Mouse (Mus musculus) thymus, postnatal 0 days (tissue): ENCODE results near the gene Tmem256. TPM values are rescaled to one million over a fixed set of nuclear protein-coding genes. Genes with fewer than 3 reads are reported as not detected.

Experiments
- DNase-seq: peaks from one replicate; pipeline ENCODE4 v3.0.0-alpha.2; 2015; ENCODE audit warnings: low spot score
- microRNA-seq: library from miRNA; unstranded; fragments of <30 nt; microRNA quantifications from one replicate; pipeline ENCODE4, GENCODE M21; 2016; ENCODE audit warnings: borderline number of aligned reads
- polyA plus RNA-seq: library from polyadenylated mRNA; unstranded; fragments of >200 nt; fragmentation: Nextera tagmentation; extraction: Ambion mirVana; gene quantifications from 2 replicates; pipeline ENCODE4 v1.2.1, GENCODE M21; 2015

Tmem256 gene
- polyA plus RNA-seq, 1 experiment from 2014 or later, result 325 TPM

DNA sequence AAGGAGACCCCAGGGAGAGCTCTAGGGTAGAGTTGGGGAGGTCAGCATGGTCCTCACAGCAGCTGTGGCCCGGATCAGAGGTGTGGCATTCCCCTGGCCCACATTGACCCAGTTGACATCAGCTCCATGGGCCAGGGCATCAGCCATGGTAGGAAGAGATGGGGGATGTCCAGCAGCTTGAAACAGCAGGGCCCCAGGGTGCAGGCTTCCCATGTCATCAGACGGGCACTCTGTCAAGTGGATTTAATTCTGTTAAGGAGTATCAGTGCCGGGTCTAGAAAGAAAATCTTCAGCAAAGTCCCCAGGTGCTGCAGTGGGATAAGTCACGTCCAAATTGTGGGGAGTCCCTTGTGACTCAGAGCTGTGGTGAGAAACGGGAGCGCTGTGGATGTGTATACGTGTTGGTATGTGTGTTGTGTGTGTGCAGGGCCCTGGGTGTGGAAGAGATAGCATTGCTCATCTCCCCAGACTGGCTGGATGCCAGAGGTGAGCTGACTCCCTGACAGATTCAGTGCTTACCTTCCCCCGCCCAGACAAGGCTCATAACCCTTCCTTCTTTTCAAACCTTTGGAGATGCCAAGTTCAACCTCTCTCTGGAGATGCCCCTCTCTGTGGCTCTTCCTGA is 45.3 kb downstream of the Tmem256 start:
- no peak for DNase-seq

DNA sequence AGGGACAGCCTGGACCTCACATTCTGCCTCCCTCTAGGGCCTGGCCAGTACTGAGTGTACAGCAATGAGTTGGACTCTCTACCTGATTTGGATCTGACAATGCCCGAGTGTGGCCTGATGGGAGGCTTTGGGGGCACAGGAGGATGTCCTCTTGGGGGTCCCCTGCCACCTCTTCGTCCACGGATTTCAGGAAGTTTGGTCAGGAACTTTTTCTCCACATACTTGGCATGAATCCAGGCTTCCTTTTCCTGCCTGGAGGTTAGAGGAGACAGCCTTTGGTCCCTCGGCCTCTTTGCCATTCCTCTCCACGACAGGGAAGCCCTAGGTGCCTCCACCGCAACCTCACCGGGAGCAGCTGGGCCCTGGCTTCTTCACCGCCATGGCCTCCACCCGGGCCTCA is 45.9 kb downstream of the Tmem256 start:
- DNase-seq, result no peak

DNA sequence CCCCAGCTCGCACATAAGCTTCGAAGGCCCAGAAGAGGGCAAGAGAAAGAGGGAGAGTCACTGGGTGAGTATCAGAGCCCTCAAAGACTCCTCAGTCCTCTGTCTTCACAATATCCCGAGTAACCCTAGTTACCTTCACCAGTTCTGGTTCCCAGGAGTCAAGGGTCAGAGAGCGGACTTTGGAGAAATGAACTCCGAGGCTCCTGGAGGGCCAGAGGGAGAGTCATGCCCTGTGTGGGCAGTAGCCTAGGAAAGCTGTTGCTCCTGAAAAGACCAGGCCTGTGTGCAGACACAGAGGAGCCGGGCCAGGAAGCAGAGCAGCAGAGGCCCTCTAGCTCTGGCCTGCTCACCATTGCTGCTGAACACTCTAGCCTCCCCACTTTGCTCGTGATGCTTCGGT is 46.3 kb downstream of the Tmem256 start:
- no peak for DNase-seq

- DNase-seq, result no peak
Observed at GRCm38 (mm10) chr11:69886907-69887635, 48.8 kb downstream of the Tmem256 start.

Small RNA genes lying within 50 kb of the gene (microRNA-seq; reads per million reads assigned to microRNA genes)
- gene Mir6924, result not detected

Other genes starting within 250 kb of the Tmem256 start
- gene Atp1b2, start 232.6 kb upstream of the Tmem256 start, polyA plus RNA-seq, result 1.7 and 1.8 TPM in 2 replicates
- 0.13 TPM in 1 of 2 replicates, not detected in the other for gene Shbg, start 220.6 kb upstream of the Tmem256 start, polyA plus RNA-seq
- gene Sat2, start 216.5 kb upstream of the Tmem256 start, polyA plus RNA-seq, result 3.5 and 4.3 TPM in 2 replicates
- gene Fxr2, start 205.5 kb upstream of the Tmem256 start, polyA plus RNA-seq, result 18.4 and 26.6 TPM in 2 replicates
- gene Sox15, start 183.2 kb upstream of the Tmem256 start, polyA plus RNA-seq, result 0.15 and 0.22 TPM in 2 replicates
- gene Mpdu1, start 175.9 kb upstream of the Tmem256 start, polyA plus RNA-seq, result 71.1 and 75.2 TPM in 2 replicates
- gene Cd68, start 172.4 kb upstream of the Tmem256 start, polyA plus RNA-seq, result 32.5 and 33.3 TPM in 2 replicates
- gene Eif4a1, start 166.1 kb upstream of the Tmem256 start, polyA plus RNA-seq, result 560 and 602 TPM in 2 replicates
- 60.2 and 69.1 TPM in 2 replicates for gene Senp3, start 156.4 kb upstream of the Tmem256 start, polyA plus RNA-seq
- 0.31 and 0.49 TPM in 2 replicates for gene Tnfsf13, start 152.7 kb upstream of the Tmem256 start, polyA plus RNA-seq
- gene Tnfsf12, start 142.7 kb upstream of the Tmem256 start, polyA plus RNA-seq, result 2.6 and 2.7 TPM in 2 replicates
- 1.5 and 2.1 TPM in 2 replicates for gene Tnfsfm13, start 142.4 kb upstream of the Tmem256 start, polyA plus RNA-seq
- 20.6 and 22.4 TPM in 2 replicates for gene Polr2a, start 79.9 kb upstream of the Tmem256 start, polyA plus RNA-seq
- 0.14 TPM in 1 of 2 replicates, not detected in the other for gene Slc35g3, start 76.5 kb upstream of the Tmem256 start, polyA plus RNA-seq
- 2.5 and 2.6 TPM in 2 replicates for gene Zbtb4, start 72.6 kb upstream of the Tmem256 start, polyA plus RNA-seq
- 3.2 and 3.4 TPM in 2 replicates for gene Chrnb1, start 42.6 kb upstream of the Tmem256 start, polyA plus RNA-seq
- gene Fgf11, start 36.7 kb upstream of the Tmem256 start, polyA plus RNA-seq, result 0.65 and 0.84 TPM in 2 replicates
- 11.2 and 12.8 TPM in 2 replicates for gene Tmem102, start 32.9 kb upstream of the Tmem256 start, polyA plus RNA-seq
- gene Gm39566, start 23.2 kb upstream of the Tmem256 start, polyA plus RNA-seq, result not detected in 2 replicates
- gene Spem2, start 20.0 kb upstream of the Tmem256 start, polyA plus RNA-seq, result not detected in 2 replicates
- not detected in 2 replicates for gene Spem1, start 16.3 kb upstream of the Tmem256 start, polyA plus RNA-seq
- gene Nlgn2, start 730 bp upstream of the Tmem256 start, polyA plus RNA-seq, result 1.2 and 1.9 TPM in 2 replicates
- gene Plscr3, start 7.9 kb downstream of the Tmem256 start, polyA plus RNA-seq, result 68.4 and 70.4 TPM in 2 replicates
- 1.1 and 1.5 TPM in 2 replicates for gene Tnk1, start 20.2 kb downstream of the Tmem256 start, polyA plus RNA-seq
- gene Tmem95, start 39.5 kb downstream of the Tmem256 start, polyA plus RNA-seq, result not detected in 2 replicates
- 1.7 and 2.3 TPM in 2 replicates for gene Kctd11, start 42.9 kb downstream of the Tmem256 start, polyA plus RNA-seq
- gene Acap1, start 57.0 kb downstream of the Tmem256 start, polyA plus RNA-seq, result 150 and 176 TPM in 2 replicates
- 19.8 and 26.0 TPM in 2 replicates for gene 2810408A11Rik, start 62.5 kb downstream of the Tmem256 start, polyA plus RNA-seq
- 6.2 and 7.5 TPM in 2 replicates for gene Neurl4, start 62.6 kb downstream of the Tmem256 start, polyA plus RNA-seq
- 94.8 and 106 TPM in 2 replicates for gene Gps2, start 75.4 kb downstream of the Tmem256 start, polyA plus RNA-seq
- gene Eif5a, start 83.4 kb downstream of the Tmem256 start, polyA plus RNA-seq, result 2,117 and 2,260 TPM in 2 replicates
- 2.6 and 3.6 TPM in 2 replicates for gene Ybx2, start 97.3 kb downstream of the Tmem256 start, polyA plus RNA-seq
- gene Slc2a4, start 109.7 kb downstream of the Tmem256 start, polyA plus RNA-seq, result 11.7 and 11.9 TPM in 2 replicates
- 14.4 and 14.8 TPM in 2 replicates for gene Cldn7, start 126.3 kb downstream of the Tmem256 start, polyA plus RNA-seq
- 24.1 and 25.6 TPM in 2 replicates for gene Ctdnep1, start 142.6 kb downstream of the Tmem256 start, polyA plus RNA-seq
- gene Elp5, start 144.0 kb downstream of the Tmem256 start, polyA plus RNA-seq, result 92.6 and 98.6 TPM in 2 replicates
- 400 and 425 TPM in 2 replicates for gene Gabarap, start 152.6 kb downstream of the Tmem256 start, polyA plus RNA-seq
- gene Phf23, start 157.3 kb downstream of the Tmem256 start, polyA plus RNA-seq, result 52.2 and 61.3 TPM in 2 replicates
- 20.6 and 21.0 TPM in 2 replicates for gene Dvl2, start 162.1 kb downstream of the Tmem256 start, polyA plus RNA-seq
- 105 and 107 TPM in 2 replicates for gene Acadvl, start 176.9 kb downstream of the Tmem256 start, polyA plus RNA-seq
- 3.8 and 6.6 TPM in 2 replicates for gene Dlg4, start 178.4 kb downstream of the Tmem256 start, polyA plus RNA-seq
- 0.31 and 0.49 TPM in 2 replicates for gene Asgr1, start 215.6 kb downstream of the Tmem256 start, polyA plus RNA-seq